Mouse (Mus musculus) limb, embryonic 12.5 days (tissue): ENCODE results near the gene Gabpb1. TPM values are rescaled to one million over a fixed set of nuclear protein-coding genes. Genes with fewer than 3 reads are reported as not detected.

ENCODE experiments used
- ATAC-seq: fragments of 200-750 bp; cut with Nextera tagmentation; 2 replicates; pipeline ENCODE4 v1.8.0; 2017; ENCODE audit warnings: low read depth, moderate TSS enrichment; ENCODE audit not compliant: insufficient number of reproducible peaks, insufficient read depth, low FRiP score, low TSS enrichment
- H3K27ac ChIP-seq: fragments of 300-500 bp; sonication (generic); 2 replicates; pipeline ENCODE4 v1.5.1; 2016; ENCODE audit warnings: mild to moderate bottlenecking, moderate library complexity
- H3K27me3 ChIP-seq: fragments of 300-500 bp; sonication (generic); 2 replicates; pipeline ENCODE4 v1.6.1; 2016; ENCODE audit warnings: mild to moderate bottlenecking, moderate library complexity
- H3K36me3 ChIP-seq: fragments of 300-500 bp; sonication (generic); 2 replicates; pipeline ENCODE4 v1.6.1; 2016; ENCODE audit warnings: mild to moderate bottlenecking, moderate library complexity
- H3K4me1 ChIP-seq: fragments of 300-500 bp; sonication (generic); replicated peaks from 2 replicates; pipeline ENCODE4 v1.6.1; 2016
- H3K4me2 ChIP-seq: fragments of 300-500 bp; sonication (generic); 2 replicates; pipeline ENCODE4 v1.6.1; 2016; ENCODE audit warnings: mild to moderate bottlenecking, moderate library complexity
- H3K4me3 ChIP-seq: fragments of 300-500 bp; sonication (generic); replicated peaks from 2 replicates; pipeline ENCODE4 v1.5.1; 2016; ENCODE audit warnings: mild to moderate bottlenecking
- H3K9ac ChIP-seq: fragments of 300-500 bp; sonication (generic); replicated peaks from 2 replicates; pipeline ENCODE4 v1.6.1; 2016; ENCODE audit warnings: mild to moderate bottlenecking, moderate library complexity
- H3K9me3 ChIP-seq: fragments of 300-500 bp; sonication (generic); 2 replicates; pipeline ENCODE4 v1.6.1; 2016; ENCODE audit warnings: mild to moderate bottlenecking, moderate library complexity
- WGBS: fragments of 180-500 bp; shearing (Covaris S2); methylation state at CpG from one replicate; pipeline ENCODE4 v1.1.7; 2016; 5-methylcytosine and 5-hydroxymethylcytosine counted together
- polyA plus RNA-seq: library from polyadenylated mRNA; unstranded; fragments of >200 nt; fragmentation: Nextera tagmentation; extraction: Ambion mirVana; gene quantifications from 2 replicates; pipeline ENCODE4 v1.2.1, GENCODE M21; 2016

Gene Gabpb1
- polyA plus RNA-seq, 1 experiment from 2014 or later, result 91.2 TPM

DNA sequence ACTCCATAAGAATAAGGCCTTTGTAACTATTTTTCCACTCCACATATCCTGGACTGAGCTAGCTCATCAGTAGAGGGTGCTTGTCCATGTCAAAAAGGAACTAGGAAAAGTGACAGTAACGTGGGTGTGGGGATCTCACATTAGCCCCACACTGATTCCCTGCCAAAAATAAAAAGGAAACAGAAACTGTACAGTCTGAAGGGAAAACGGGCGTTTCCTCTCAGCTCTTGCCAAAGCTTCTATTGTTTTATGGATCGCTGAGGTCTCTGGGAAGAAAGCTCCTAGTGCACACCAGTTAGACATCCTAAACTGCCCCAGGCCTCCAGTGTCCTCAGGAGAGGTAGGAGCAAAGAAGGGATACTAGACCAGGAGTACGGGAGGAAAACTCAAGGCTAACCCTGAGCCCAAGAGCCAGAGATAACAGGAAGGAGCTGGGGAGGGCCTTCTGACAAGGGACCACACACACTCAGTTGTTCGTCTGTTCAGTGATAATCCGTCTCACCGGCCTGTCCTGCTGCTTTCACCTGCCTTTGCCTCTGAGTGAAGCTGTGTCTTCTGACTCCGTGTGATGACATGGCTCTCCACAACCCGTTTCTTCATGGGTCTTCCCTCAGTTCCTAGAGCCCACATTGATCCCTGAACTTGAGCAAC lies 68.5 kb downstream of the Gabpb1 start:
- ATAC-seq, result no peak

DNA sequence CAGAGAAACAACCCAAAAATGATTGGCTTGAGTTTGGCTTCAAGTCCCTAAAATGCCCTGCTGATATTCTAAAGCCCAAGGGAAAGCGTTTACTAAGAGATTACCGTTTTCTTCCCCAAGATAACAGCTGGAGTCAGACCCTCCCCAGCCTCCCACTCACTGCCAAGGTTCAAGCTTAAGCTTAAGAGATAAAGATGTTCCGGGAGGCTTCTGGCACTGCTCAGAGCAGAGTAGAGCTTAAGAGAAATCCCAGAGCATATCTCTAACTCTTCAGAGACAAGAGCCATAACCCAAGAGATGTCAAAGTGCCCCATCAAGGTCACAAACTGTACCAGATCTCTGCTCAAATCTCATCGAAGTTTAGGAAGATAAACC lies 69.5 kb downstream of the Gabpb1 start:
- no peak for ATAC-seq
- no peaks in the 10 kb centered on the region for H3K27me3 ChIP-seq

More for the DNA sequence above, 68.5 kb downstream of the Gabpb1 start:
- H3K36me3 ChIP-seq, result no peaks in the 10 kb centered on the region
- no peak overlapping the region for H3K9ac ChIP-seq
- no peak overlapping the region for H3K27ac ChIP-seq
- H3K4me2 ChIP-seq, result no peak overlapping the region
- H3K4me3 ChIP-seq, result no peak overlapping the region
- H3K9me3 ChIP-seq, result no peaks in the 10 kb centered on the region
- 82% methylated on average over 10 of the region's 10 CpGs for WGBS
- H3K27me3 ChIP-seq, result no peaks in the 10 kb centered on the region
- H3K4me1 ChIP-seq, result no peaks in the 10 kb centered on the region

DNA sequence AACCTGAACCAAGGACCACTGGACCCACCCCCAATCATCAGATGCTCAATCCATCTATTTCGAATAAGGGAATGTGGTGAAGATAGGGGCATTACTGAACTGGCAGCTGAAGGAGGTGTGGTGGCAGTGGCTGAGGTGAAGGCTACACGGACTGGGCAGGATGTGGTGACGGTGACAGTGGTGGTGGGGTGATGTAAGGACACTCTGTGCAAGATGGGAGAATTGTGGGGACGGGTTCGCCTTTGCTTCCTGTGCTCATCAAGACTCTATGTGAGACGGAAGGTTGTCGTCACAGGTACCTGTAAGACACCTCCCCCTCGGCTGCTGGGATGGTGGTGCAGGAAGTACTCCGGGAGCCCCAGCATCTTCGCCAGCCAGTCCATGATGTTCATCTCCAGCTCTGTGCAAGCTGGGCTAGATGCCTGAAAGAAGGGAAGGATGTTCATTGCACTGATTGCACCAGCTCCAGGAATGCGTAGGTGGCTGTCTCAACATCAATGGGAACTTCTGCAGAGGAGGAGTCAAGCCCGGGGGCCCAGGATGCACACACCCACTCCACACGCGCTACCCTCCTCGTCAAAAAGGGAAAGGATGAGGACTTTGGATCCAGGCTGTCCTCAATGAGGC lies 70.0 kb downstream of the Gabpb1 start:
- no peaks in the 10 kb centered on the region for H3K36me3 ChIP-seq
- no peaks in the 10 kb centered on the region for H3K9me3 ChIP-seq
- no peak overlapping the region for H3K4me3 ChIP-seq
- no peaks in the 10 kb centered on the region for H3K27me3 ChIP-seq
- no peak for ATAC-seq
- H3K4me1 ChIP-seq, result no peaks in the 10 kb centered on the region
- 87% methylated on average over 15 of the region's 15 CpGs for WGBS
- no peak overlapping the region for H3K27ac ChIP-seq
- no peak overlapping the region for H3K4me2 ChIP-seq
- H3K9ac ChIP-seq, result no peak overlapping the region

More for the DNA sequence above, 69.5 kb downstream of the Gabpb1 start:
- WGBS, result 81% methylated on average over 4 of the region's 4 CpGs
- no peaks in the 10 kb centered on the region for H3K36me3 ChIP-seq
- no peak overlapping the region for H3K4me2 ChIP-seq
- H3K4me3 ChIP-seq, result no peak overlapping the region
- H3K9me3 ChIP-seq, result no peaks in the 10 kb centered on the region
- H3K4me1 ChIP-seq, result no peaks in the 10 kb centered on the region
- H3K27ac ChIP-seq, result no peak overlapping the region
- H3K9ac ChIP-seq, result no peak overlapping the region

DNA sequence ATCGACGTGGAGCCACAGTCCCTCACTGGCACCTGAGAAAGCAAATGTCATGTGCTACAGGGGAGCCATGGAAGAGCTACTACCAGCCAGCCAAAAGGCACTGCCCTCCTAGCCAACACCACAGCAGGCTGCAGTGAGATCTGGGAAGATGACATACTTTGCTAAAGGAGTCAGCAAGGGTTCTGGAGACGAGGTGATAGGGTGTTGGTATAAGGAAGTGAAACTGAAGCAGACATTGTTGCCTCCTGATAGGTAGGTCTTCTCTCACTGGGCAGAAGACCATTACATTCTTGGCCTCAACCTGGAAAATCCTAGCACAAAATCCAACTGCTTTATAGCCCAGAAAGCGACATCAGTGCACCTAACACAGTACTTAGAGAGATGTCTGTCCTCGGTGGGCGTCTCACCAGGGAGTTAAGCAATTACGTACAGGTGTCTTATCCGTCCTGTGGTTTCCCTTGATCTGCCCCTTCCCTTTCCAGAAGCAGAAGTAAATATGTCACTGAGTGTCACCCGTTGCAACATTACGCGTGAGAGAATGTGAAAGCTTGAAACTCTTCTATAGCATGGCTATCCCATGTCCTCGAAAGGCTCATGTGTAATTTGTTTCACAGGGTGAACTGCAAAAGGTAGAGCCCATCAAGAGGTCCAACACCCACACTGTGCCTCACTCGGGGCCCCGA lies 74.1 kb downstream of the Gabpb1 start:
- 85% methylated on average over 14 of the region's 14 CpGs for WGBS

DNA sequence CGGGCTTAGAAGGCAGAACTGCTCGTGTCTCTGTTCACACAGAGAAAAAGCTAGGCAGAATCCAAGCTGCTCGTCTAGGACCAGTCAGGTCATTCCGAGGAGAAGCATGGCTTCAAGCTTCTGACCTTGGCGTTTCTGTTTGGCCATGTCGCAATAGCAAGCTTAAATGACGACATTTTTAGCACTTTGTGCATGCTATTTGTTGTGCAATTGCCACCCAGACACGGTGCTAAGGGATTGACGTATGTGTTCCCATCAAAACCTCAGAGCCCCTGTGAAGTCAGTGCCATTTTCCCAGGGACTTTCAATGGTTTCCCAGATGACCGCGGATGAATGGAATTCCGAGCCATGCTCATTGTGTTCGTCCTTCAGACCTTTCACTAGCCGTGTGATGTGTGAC lies 75.6 kb downstream of the Gabpb1 start:
- Histone ChIP-seq H3K4me3 (no peak overlapping the region), H3K9ac (no peak overlapping the region), H3K4me1 (peaks cover 6% of the 10 kb centered on the region), H3K27ac (no peak overlapping the region), H3K4me2 (no peak overlapping the region), H3K27me3 (no peaks in the 10 kb centered on the region), H3K36me3 (no peaks in the 10 kb centered on the region), H3K9me3 (no peaks in the 10 kb centered on the region)
- WGBS, result 88% methylated on average over 14 of the region's 14 CpGs
- ATAC-seq, result no peak

More for the DNA sequence above, 74.1 kb downstream of the Gabpb1 start:
- H3K36me3 ChIP-seq, result no peaks in the 10 kb centered on the region
- H3K4me2 ChIP-seq, result no peak overlapping the region
- peaks cover 6% of the 10 kb centered on the region for H3K4me1 ChIP-seq
- H3K27ac ChIP-seq, result no peak overlapping the region
- no peak overlapping the region for H3K9ac ChIP-seq
- no peaks in the 10 kb centered on the region for H3K27me3 ChIP-seq
- H3K4me3 ChIP-seq, result no peak overlapping the region
- ATAC-seq, result no peak
- H3K9me3 ChIP-seq, result no peaks in the 10 kb centered on the region

DNA sequence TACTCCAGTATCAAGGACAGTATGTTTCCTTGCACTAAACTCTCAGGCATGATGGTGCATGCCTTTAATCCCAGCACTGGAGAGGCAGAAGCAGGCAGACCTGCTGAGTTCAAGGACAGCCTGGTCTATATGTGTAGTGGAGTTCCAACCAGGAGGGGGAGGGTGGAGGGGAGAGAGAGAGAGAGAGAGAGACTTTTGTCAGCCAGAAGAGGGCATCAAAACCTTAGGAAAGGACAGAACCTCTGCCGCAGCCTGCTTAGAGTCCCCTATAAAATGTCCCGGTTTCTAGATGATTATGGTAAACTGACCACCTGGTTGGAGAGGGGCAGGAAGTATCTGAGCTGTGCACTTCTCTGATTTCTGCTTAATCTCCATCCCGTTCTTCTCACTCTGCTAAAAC lies 77.1 kb downstream of the Gabpb1 start:
- ATAC-seq, result peak; percentile 66
- peak overlapping the region; percentile 31; the same call in 1 of the 2 replicates for H3K4me2 ChIP-seq
- no peak overlapping the region for H3K27ac ChIP-seq
- 4% methylated on average over 3 of the region's 3 CpGs for WGBS
- peak overlapping the region; percentile 34; the same call in 1 of the 2 replicates for H3K9ac ChIP-seq
- H3K9me3 ChIP-seq, result no peaks in the 10 kb centered on the region
- no peaks in the 10 kb centered on the region for H3K36me3 ChIP-seq
- H3K4me3 ChIP-seq, result no peak overlapping the region
- no peaks in the 10 kb centered on the region for H3K27me3 ChIP-seq
- H3K4me1 ChIP-seq, result peaks cover 6% of the 10 kb centered on the region

DNA sequence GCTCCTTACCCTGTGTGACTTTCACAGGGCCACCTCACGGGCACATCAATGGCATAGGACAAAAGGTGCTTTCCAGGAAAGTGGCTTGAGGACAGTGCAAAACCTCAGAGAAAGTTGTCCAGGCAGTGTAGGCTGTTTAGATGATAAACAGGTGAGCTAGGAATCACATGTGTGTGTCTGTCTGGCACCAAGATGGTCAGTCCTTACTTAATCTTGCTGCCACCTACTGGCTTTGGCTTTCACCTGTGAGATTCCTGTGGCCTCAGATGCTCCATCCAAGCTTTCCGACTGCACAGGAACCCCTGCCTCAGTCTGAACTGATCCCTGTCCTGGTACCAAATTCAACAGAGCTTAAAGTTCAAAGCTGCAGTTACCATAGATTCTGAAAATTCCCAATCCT lies 77.8 kb downstream of the Gabpb1 start:
- 45% methylated on average over 2 of the region's 2 CpGs for WGBS
- Histone ChIP-seq H3K4me2 (no peak overlapping the region), H3K27me3 (no peaks in the 10 kb centered on the region), H3K9ac (no peak overlapping the region), H3K4me1 (peaks cover 6% of the 10 kb centered on the region), H3K36me3 (no peaks in the 10 kb centered on the region), H3K4me3 (no peak overlapping the region), H3K9me3 (no peaks in the 10 kb centered on the region), H3K27ac (no peak overlapping the region)
- ATAC-seq, result no peak

DNA sequence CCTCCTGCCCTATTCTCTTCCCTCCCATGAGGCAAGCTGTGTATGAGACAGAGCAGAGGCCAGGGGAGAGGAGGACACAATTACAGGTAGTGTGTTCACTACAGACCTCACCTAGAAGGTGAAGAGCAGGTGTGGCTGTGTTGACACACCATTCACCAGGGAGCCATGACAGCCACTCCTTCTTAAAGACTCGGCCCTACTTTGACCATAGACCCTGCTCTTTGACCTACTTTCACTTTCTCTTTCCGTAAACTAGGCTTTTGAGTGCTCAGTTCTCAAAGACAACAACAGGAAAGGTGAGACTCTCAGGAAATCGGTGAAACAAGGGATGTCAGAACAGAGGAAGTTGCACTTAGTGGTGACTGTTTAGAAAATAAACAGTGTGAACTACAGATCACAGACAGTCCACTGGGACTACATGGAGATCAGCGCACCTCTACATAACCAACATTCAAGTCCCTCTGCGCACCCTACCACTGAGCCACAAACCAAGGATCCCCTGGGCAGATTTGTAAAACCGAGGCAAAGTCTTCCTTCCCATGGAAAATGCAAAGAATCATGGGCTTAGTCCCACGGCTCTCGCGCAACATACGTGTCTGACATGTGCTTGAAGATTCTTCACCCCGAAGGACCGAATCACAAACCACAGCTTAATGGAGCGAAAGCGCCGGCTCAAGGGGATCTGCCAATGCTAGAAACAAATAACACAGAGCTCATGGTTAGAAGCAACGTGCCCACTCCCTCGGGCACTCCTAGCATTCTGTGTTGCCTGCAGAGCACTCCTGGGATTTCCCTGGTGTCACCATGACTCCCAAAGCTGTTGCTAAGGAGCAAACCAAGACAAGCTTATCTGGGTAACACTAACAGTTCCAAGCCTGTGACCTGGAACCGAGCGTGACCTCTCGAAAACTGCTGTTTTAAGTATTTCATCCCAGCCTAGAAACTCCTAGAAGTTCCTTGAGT lies 78.6 kb downstream of the Gabpb1 start:
- Histone ChIP-seq H3K36me3 (no peaks in the 10 kb centered on the region), H3K9ac (no peak overlapping the region), H3K4me3 (no peak overlapping the region), H3K4me1 (peaks cover 6% of the 10 kb centered on the region), H3K27ac (no peak overlapping the region), H3K27me3 (no peaks in the 10 kb centered on the region), H3K4me2 (no peak overlapping the region), H3K9me3 (no peaks in the 10 kb centered on the region)
- 89% methylated on average over 20 of the region's 20 CpGs for WGBS
- no peak for ATAC-seq

DNA sequence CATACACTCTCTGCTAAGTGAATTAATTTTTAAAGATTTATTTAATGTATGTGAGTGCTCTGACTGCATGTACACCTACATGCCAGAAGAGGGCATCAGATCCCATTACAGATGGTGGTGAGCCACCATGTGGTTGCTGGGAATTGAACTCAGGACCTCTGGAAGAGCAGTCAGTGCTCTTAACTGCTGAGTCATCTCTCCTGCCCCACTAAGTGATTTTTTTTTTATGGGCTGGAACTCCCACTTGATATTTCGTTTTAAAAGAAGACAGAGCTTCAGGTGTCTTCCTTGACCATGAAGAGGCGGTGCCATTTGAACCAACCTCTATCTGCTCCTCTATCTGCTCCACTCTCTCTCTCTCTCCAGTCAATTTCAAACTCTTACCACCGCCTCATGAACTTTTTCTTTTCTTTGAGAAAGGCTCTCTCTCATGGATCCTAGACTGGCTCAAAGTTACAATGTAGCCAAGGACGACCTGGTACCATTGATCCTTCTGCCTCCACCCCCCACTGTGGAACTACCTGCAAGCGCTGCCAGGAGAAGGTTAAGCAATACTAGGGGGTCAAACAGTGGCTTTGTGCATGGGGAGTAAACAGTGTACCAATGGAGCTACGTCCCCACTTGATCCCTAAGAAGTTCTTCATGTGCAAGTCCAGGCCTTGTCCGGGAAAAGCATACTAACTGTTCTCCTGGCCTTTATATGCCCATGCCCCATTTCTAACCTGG lies 79.6 kb downstream of the Gabpb1 start:
- no peak overlapping the region for H3K4me2 ChIP-seq
- H3K4me1 ChIP-seq, result peaks cover 6% of the 10 kb centered on the region
- no peaks in the 10 kb centered on the region for H3K9me3 ChIP-seq
- WGBS, result 90% methylated on average over 7 of the region's 7 CpGs
- no peak for ATAC-seq
- no peak overlapping the region for H3K27ac ChIP-seq
- no peaks in the 10 kb centered on the region for H3K27me3 ChIP-seq
- no peak overlapping the region for H3K4me3 ChIP-seq
- H3K9ac ChIP-seq, result no peak overlapping the region
- H3K36me3 ChIP-seq, result no peaks in the 10 kb centered on the region

DNA sequence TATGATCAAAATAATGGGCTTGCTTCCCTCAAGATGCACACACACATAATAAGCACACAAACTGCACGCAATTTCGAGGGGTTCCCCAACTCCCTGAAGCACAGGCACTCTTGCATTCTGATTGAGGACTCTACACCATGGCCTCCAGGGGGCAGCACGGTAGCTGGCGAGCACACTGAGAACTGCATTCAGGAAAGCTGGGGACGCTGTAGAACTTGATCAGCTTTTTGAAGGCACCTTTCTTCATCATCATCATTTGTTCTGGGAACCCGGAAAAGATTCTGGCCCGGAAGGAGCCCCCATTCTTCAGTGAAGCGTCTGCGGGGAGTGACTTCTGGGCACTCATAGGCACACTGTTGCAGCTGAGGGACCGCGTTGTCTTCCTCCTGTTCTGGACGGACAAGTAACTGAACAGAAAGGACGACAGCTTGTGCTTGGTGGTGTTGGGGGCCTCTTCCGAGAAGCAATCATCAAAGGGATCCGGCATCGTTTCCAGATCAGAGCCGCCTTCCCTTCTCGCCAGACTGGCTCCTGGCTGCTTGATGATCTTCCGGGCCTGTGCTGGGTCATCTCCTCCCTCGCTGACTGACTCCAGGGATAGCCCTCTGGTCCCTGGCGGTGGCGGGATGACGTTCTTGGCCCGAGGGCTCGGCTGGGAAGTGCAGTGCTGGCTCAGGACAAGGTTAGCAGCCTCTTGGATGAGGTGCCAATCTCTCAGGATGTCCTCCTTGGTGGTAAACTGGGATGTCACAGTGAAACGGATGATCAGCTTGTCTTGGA lies 82.1 kb downstream of the Gabpb1 start:
- ATAC-seq, result no peak
- no peaks in the 10 kb centered on the region for H3K9me3 ChIP-seq
- H3K4me2 ChIP-seq, result peak overlapping the region; percentile 62
- 22% methylated on average over 26 of the region's 26 CpGs for WGBS
- H3K27ac ChIP-seq, result no peak overlapping the region
- H3K4me3 ChIP-seq, result peak overlapping the region; percentile 37
- H3K27me3 ChIP-seq, result no peaks in the 10 kb centered on the region
- peak overlapping the region; percentile 47; the same call in 1 of the 2 replicates for H3K9ac ChIP-seq
- no peaks in the 10 kb centered on the region for H3K36me3 ChIP-seq
- H3K4me1 ChIP-seq, result no peaks in the 10 kb centered on the region
